Mouse (Mus musculus) midbrain, embryonic 14.5 days (tissue): ENCODE results near the gene Tomm70a. TPM values are rescaled to one million over a fixed set of nuclear protein-coding genes. Genes with fewer than 3 reads are reported as not detected.

Source experiments
- ATAC-seq: fragments of 200-750 bp; cut with Nextera tagmentation; 2 replicates; pipeline ENCODE4 v1.8.0; 2017; ENCODE audit warnings: moderate number of reproducible peaks, moderate library complexity; ENCODE audit not compliant: low FRiP score, low TSS enrichment
- DNase-seq: peaks from one replicate; pipeline ENCODE4 v3.0.0-alpha.2; 2015
- H3K27ac ChIP-seq: fragments of 300-500 bp; sonication (generic); replicated peaks from 2 replicates; pipeline ENCODE4 v1.5.1; 2014; ENCODE audit warnings: mild to moderate bottlenecking, low read depth, low read length, moderate library complexity
- H3K27me3 ChIP-seq: fragments of 300-500 bp; sonication (generic); 2 replicates; pipeline ENCODE4 v1.6.1; 2014; ENCODE audit warnings: low read length, control low read depth, mixed read lengths; ENCODE audit not compliant: control insufficient read depth, insufficient read depth
- H3K36me3 ChIP-seq: fragments of 300-500 bp; sonication (generic); 2 replicates; pipeline ENCODE4 v1.6.1; 2014; ENCODE audit warnings: low read length, control low read depth; ENCODE audit not compliant: control insufficient read depth, insufficient read depth
- H3K4me1 ChIP-seq: fragments of 300-500 bp; sonication (generic); 2 replicates; pipeline ENCODE4 v1.6.1; 2014; ENCODE audit warnings: mild to moderate bottlenecking, antibody characterized with exemption, low read length, control low read depth; ENCODE audit not compliant: control insufficient read depth, insufficient read depth
- H3K4me2 ChIP-seq: fragments of 300-500 bp; sonication (generic); 2 replicates; pipeline ENCODE4 v1.6.1; 2014; ENCODE audit warnings: mild to moderate bottlenecking, low read length, moderate library complexity
- H3K4me3 ChIP-seq: fragments of 300-500 bp; sonication (generic); replicated peaks from 2 replicates; pipeline ENCODE4 v1.5.1; 2014; ENCODE audit warnings: low read depth, low read length
- H3K9ac ChIP-seq: fragments of 300-500 bp; sonication (generic); replicated peaks from 2 replicates; pipeline ENCODE4 v1.6.1; 2014; ENCODE audit warnings: mild to moderate bottlenecking, low read length, moderate library complexity
- H3K9me3 ChIP-seq: fragments of 300-500 bp; sonication (generic); 2 replicates; pipeline ENCODE4 v1.6.1; 2016; ENCODE audit warnings: low read length, control low read depth, mixed read lengths; ENCODE audit not compliant: control insufficient read depth
- WGBS: fragments of 180-500 bp; shearing (Covaris S2); extraction: QIAGEN DNeasy Blood & Tissue Kit; methylation state at CpG from one replicate; pipeline ENCODE4 v1.1.7; 2014; 5-methylcytosine and 5-hydroxymethylcytosine counted together
- polyA plus RNA-seq: library from polyadenylated mRNA; unstranded; fragments of >200 nt; fragmentation: Nextera tagmentation; extraction: Ambion mirVana; gene quantifications from 2 replicates; pipeline ENCODE4 v1.2.1, GENCODE M21; 2014

The Tomm70a gene
- polyA plus RNA-seq, 1 experiment from 2014 or later = 86.6 TPM

GRCm38 (mm10) chr16:57106185-57106960, 15.1 kb upstream of the Tomm70a start:
- ATAC-seq = no peak
- Histone ChIP-seq H3K9ac (no peak overlapping the region), H3K27ac (no peak overlapping the region), H3K36me3 (no peaks in the 10 kb centered on the region), H3K9me3 (no peaks in the 10 kb centered on the region), H3K27me3 (no peaks in the 10 kb centered on the region), H3K4me2 (no peak overlapping the region), H3K4me3 (no peak overlapping the region), H3K4me1 (no peaks in the 10 kb centered on the region)
- WGBS = 82% methylated on average over 5 of the region's 5 CpGs
- DNase-seq = no peak

GRCm38 (mm10) chr16:57116066-57116465, 5.4 kb upstream of the Tomm70a start:
- no peak for ATAC-seq
- no peak overlapping the region for H3K9ac ChIP-seq
- no peaks in the 10 kb centered on the region for H3K9me3 ChIP-seq
- H3K27me3 ChIP-seq = no peaks in the 10 kb centered on the region
- no peaks in the 10 kb centered on the region for H3K4me1 ChIP-seq
- peak; percentile 52 for DNase-seq
- H3K4me3 ChIP-seq = no peak overlapping the region
- no peak overlapping the region for H3K27ac ChIP-seq
- no peak overlapping the region for H3K4me2 ChIP-seq
- no peaks in the 10 kb centered on the region for H3K36me3 ChIP-seq

- 74% methylated on average over 2 of the region's 2 CpGs for WGBS
- DNase-seq (no peak), ATAC-seq (no peak)
- no peaks in the 10 kb centered on the region for H3K27me3 ChIP-seq
- no peak overlapping the region for H3K27ac ChIP-seq
- H3K4me3 ChIP-seq = no peak overlapping the region
- H3K36me3 ChIP-seq = no peaks in the 10 kb centered on the region
- no peak overlapping the region for H3K4me2 ChIP-seq
- no peaks in the 10 kb centered on the region for H3K9me3 ChIP-seq
- H3K9ac ChIP-seq = no peak overlapping the region
- H3K4me1 ChIP-seq = peaks cover 3% of the 10 kb centered on the region
Measured at GRCm38 (mm10) chr16:57117562-57117961, 3.9 kb upstream of the Tomm70a start.

- no peaks in the 10 kb centered on the region for H3K27me3 ChIP-seq
- peak overlapping the region; percentile 99 for H3K4me3 ChIP-seq
- DNase-seq (no peak), ATAC-seq (peak; percentile 55)
- peak overlapping the region; percentile 96 for H3K27ac ChIP-seq
- WGBS = under 1% methylated on average over 59 of the region's 59 CpGs
- peak overlapping the region; percentile 86 for H3K4me2 ChIP-seq
- peaks cover 19% of the 10 kb centered on the region for H3K4me1 ChIP-seq
- peak overlapping the region; percentile 94 for H3K9ac ChIP-seq
- H3K9me3 ChIP-seq = no peaks in the 10 kb centered on the region
- no peaks in the 10 kb centered on the region for H3K36me3 ChIP-seq
Measured at GRCm38 (mm10) chr16:57121816-57122415, 413 bp downstream of the Tomm70a start.

GRCm38 (mm10) chr16:57122682-57123445, 1.4 kb downstream of the Tomm70a start:
- no peaks in the 10 kb centered on the region for H3K27me3 ChIP-seq
- ATAC-seq = no peak
- H3K27ac ChIP-seq = no peak overlapping the region
- H3K4me3 ChIP-seq = peak overlapping the region; percentile 99
- no peak for DNase-seq
- no peaks in the 10 kb centered on the region for H3K36me3 ChIP-seq
- 65% methylated on average over 6 of the region's 6 CpGs for WGBS
- peaks cover 19% of the 10 kb centered on the region for H3K4me1 ChIP-seq
- no peaks in the 10 kb centered on the region for H3K9me3 ChIP-seq
- peak overlapping the region; percentile 86 for H3K4me2 ChIP-seq
- peak overlapping the region; percentile 94 for H3K9ac ChIP-seq

- Histone ChIP-seq H3K9me3 (no peaks in the 10 kb centered on the region), H3K4me2 (no peak overlapping the region), H3K27ac (no peak overlapping the region), H3K9ac (no peak overlapping the region), H3K4me3 (no peak overlapping the region), H3K27me3 (no peaks in the 10 kb centered on the region), H3K4me1 (peaks cover 19% of the 10 kb centered on the region), H3K36me3 (no peaks in the 10 kb centered on the region)
- 85% methylated on average over 4 of the region's 4 CpGs for WGBS
- ATAC-seq (no peak), DNase-seq (no peak)
Measured at GRCm38 (mm10) chr16:57126268-57126667, 4.8 kb downstream of the Tomm70a start.

GRCm38 (mm10) chr16:57127825-57128224, 6.3 kb downstream of the Tomm70a start:
- Histone ChIP-seq H3K36me3 (no peaks in the 10 kb centered on the region), H3K27me3 (no peaks in the 10 kb centered on the region), H3K9me3 (no peaks in the 10 kb centered on the region), H3K4me3 (no peak overlapping the region), H3K4me2 (no peak overlapping the region), H3K9ac (no peak overlapping the region), H3K4me1 (peaks cover 14% of the 10 kb centered on the region), H3K27ac (no peak overlapping the region)
- DNase-seq (no peak), ATAC-seq (no peak)
- WGBS = 94% methylated on average over 2 of the region's 2 CpGs

GRCm38 (mm10) chr16:57130752-57131400, 9.4 kb downstream of the Tomm70a start:
- Histone ChIP-seq H3K4me1 (no peaks in the 10 kb centered on the region), H3K36me3 (peaks cover 7% of the 10 kb centered on the region; the same call in 1 of the 2 replicates), H3K9ac (no peak overlapping the region), H3K27ac (no peak overlapping the region), H3K4me3 (no peak overlapping the region), H3K9me3 (no peaks in the 10 kb centered on the region), H3K27me3 (no peaks in the 10 kb centered on the region), H3K4me2 (no peak overlapping the region)
- ATAC-seq = no peak
- WGBS = 78% methylated on average over 3 of the region's 3 CpGs
- no peak for DNase-seq
